Mouse (Mus musculus) adrenal gland, postnatal 14 days (tissue): ENCODE results near the gene Evc2. TPM values are rescaled to one million over a fixed set of nuclear protein-coding genes. Genes with fewer than 3 reads are reported as not detected.

Source experiments
- DNase-seq: peaks from one replicate; pipeline ENCODE4 v3.0.0; 2021; ENCODE audit warnings: mixed read lengths
- total RNA-seq: library from RNA; stranded (reverse); gene quantifications from 2 replicates; pipeline ENCODE4 v1.2.3, GENCODE M21; 2021

Gene Evc2
- total RNA-seq, 1 experiment from 2014 or later, result 12.7 TPM

- DNase-seq, result no peak
Measured at GRCm38 (mm10) chr5:37365751-37366150, 27.5 kb downstream of the Evc2 start.

GRCm38 (mm10) chr5:37368796-37369195, 30.5 kb downstream of the Evc2 start:
- DNase-seq, result no peak

- no peak for DNase-seq
Measured at GRCm38 (mm10) chr5:37377376-37377775, 39.1 kb downstream of the Evc2 start.

GRCm38 (mm10) chr5:37380641-37381040, 42.3 kb downstream of the Evc2 start:
- no peak for DNase-seq

GRCm38 (mm10) chr5:37383570-37383969, 45.3 kb downstream of the Evc2 start:
- DNase-seq, result peak; percentile 13

DNA sequence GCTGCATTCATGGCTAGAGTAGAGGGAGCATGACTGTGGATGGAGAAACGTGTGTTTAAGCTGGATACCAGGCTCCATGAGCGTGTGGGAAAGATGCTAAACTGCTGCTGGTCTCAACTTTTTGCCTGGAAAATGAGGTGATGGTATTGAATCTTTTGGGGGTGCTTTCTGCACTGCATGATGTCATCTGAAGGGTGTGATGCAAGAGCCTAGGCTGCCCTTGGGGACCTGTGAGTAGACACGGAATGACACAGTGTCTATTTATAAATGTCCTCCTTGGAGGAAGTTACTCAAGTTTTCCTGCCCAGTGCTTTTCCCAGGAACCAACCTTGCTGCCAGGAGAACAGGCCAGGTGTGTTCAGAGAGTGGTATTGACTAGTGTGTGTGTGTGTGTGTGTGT, 50.3 kb downstream of the Evc2 start:
- DNase-seq, result peak; percentile 34

- DNase-seq, result no peak
Measured at GRCm38 (mm10) chr5:37389808-37390495, 51.7 kb downstream of the Evc2 start.

- no peak for DNase-seq
Measured at GRCm38 (mm10) chr5:37390923-37391322, 52.6 kb downstream of the Evc2 start.

DNA sequence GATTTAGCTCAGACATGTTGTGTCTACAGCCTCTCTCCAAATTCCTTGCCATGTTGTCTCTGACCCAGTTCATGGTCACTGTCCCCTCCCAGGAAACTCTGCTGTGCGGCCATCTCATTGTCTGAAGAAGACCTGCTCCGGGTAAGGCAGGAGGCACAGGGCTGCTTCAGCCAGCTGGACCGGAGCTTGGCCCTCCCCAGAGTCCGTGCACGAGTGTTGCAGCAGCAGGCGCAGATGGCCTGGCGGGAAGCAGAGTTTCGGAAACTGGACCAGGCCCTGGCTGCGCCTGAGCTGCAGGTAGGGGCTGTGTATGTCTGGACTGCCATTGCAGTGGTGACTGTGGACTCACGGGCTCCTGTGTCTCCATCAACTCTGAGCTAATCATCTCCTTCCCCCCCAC, 53.6 kb downstream of the Evc2 start:
- no peak for DNase-seq

- DNase-seq, result no peak
Measured at GRCm38 (mm10) chr5:37395172-37396030, 57.1 kb downstream of the Evc2 start.

GRCm38 (mm10) chr5:37419028-37419427, 80.7 kb downstream of the Evc2 start:
- no peak for DNase-seq

DNA sequence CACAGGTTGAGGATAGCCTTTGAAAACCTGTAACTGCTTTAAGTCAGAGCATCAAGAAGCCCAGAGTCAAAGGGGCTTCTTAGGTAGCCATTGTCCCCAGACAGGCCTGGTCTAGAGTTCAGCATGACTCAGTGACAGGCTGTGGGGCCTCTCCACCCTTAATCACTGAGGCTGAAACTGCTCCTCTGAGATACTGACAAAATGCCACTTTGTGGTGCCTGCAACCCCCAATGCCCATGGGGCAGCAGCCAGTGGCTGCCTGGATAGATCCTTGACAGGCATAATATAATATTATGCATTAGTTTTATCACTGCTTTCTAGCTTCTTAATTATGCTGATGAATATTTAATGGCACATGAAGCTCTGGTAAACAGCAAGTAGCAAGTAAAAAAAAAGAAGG, 88.9 kb downstream of the Evc2 start:
- no peak for DNase-seq

DNA sequence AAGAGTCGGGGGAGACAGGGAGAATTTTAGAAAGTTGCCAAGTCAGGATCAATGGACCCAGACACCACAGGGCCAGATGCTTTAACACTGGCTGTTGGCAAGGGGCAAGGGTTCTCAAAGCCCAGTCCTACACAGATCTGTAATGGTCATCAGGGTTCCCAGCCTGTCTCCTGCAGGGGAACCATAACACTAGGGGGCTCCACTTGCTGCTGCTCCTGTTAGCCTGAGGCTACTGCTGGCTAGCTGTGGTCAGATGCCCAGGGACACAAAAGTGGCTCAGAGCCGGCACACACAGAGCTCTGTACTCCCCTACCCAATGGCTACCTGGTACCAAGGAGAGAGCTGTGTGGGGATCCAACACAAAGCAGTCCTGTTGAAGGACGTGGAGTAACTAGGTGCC, 97.1 kb downstream of the Evc2 start:
- no peak for DNase-seq

GRCm38 (mm10) chr5:37442767-37443166, 104.5 kb downstream of the Evc2 start:
- DNase-seq, result no peak

- DNase-seq, result no peak
Measured at GRCm38 (mm10) chr5:37447546-37447945, 109.2 kb downstream of the Evc2 start.

GRCm38 (mm10) chr5:37456590-37456989, 118.3 kb downstream of the Evc2 start:
- DNase-seq, result no peak

DNA sequence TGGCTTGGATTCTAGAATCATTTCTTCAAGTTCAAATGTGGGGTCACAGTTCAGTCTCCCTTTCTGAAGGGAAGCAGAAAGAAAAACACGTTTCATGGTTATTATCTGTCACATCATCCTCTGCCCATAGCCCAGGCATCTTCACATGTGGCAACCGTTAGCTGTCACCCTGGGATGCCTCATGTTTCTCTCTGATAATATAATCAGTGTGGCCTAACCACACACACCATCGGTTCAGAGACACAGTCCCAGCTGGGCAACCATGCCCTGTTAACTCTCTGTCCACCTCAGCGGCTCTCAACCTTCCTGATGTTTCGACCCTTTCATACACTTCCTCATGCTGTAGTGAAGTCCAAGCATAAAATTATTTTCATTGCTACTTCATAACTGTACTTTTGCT, 118.9 kb downstream of the Evc2 start:
- DNase-seq, result no peak

DNA sequence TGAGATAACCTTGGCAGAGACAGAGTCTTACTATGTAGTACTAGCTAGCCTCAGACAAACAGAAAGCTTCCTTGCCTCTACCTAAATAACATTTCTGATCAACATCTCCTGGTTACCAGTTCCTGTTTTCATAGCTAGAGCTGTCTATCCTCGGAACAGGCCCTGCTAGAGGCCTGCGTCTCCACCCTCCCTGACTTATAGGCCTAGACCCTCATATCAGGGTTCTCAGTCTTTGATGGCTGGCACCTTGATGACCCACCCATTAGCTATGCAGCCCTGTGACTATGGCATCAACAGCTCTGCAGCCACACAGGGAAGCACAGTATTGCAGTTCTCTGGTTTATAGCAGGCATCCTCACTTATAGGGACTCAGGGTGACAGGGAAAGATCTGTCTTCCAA, 119.5 kb downstream of the Evc2 start:
- no peak for DNase-seq

GRCm38 (mm10) chr5:37458236-37458635, 119.9 kb downstream of the Evc2 start:
- DNase-seq, result no peak

GRCm38 (mm10) chr5:37465461-37465860, 127.2 kb downstream of the Evc2 start:
- no peak for DNase-seq

GRCm38 (mm10) chr5:37467646-37468045, 129.3 kb downstream of the Evc2 start:
- DNase-seq, result no peak

GRCm38 (mm10) chr5:37469031-37469430, 130.7 kb downstream of the Evc2 start:
- no peak for DNase-seq

DNA sequence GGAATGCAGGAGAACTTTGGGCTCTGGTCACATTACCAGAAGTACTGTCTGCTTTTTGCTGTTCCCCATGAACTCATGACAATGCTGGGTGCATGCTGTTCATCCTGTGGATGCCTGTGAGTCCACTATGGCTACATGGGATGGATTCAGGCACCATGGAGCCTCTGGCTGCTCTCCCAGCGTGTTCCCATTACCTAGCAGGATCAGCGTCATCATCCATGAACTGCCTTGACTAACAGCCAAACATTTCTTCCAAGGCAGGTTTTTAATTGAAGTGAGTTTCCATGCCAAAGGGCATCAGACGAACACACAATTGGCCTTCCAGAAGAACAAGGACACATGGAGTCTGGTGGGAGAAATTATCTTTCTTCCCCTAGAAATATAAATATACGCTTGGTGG, 133.3 kb downstream of the Evc2 start:
- no peak for DNase-seq
